8 mouse cellular contexts compared by ENCODE assay signal in genomic region chr3:89090694-89091655, GRCm38 (mm10). TPM values are rescaled to one million over a fixed set of nuclear protein-coding genes. Genes with fewer than 3 reads are reported as not detected.
DNase-seq lines count a peak whose midpoint lies in the region; TF ChIP-seq lines count a peak whose summit lies in the region.

No protein-coding gene starts in this region.

- H3K36me3 ChIP-seq in megakaryocyte, embryonic 14.5 days (replicated peaks; ENCODE audit: low read length), result peaks cover 59% of the 10 kb centered on the region

- peak; percentile 14; the same call in 1 of the 2 replicates for TF ChIP-seq CTCF in cortical plate, adult 2 months (IDR thresholded peaks at IDR 0.05; ENCODE audit: extremely low read depth, insufficient read depth, low read length)

- peak; percentile 43; the same call in 1 of the 2 replicates for TF ChIP-seq POLR2A in cortical plate, adult 2 months (IDR thresholded peaks at IDR 0.05; ENCODE audit: extremely low read depth, insufficient read depth, low read length)

- peak; percentile 68 for DNase-seq in adipocyte (ENCODE audit: low spot score)
- peak; percentile 86 to 88 for DNase-seq in gastrocnemius, adult 8-10 months (ENCODE audit: low spot score in 2 of 2)
- peak; percentile 85 for DNase-seq in induced T-regulatory cell, adult 2 months (ENCODE audit: low read depth)
- DNase-seq in left cerebral cortex, postnatal 10 days (ENCODE audit: extremely low spot score in 1 of 2, low spot score in 2 of 2), result peak; percentile 71 to 88
- DNase-seq in right cerebral cortex, postnatal 36 days (ENCODE audit: low spot score in 2 of 2), result peak; percentile 69 to 71
- peak; percentile 82 for DNase-seq in urinary bladder, postnatal 36 days (ENCODE audit: low spot score in 2 of 2)

- intact Hi-C loops in left cerebral cortex, postnatal 10 days (cut with DNase I), result loop anchor here (2.0 kb wide), 1 partner anchor 68 kb away; no protein-coding TSS in a partner anchor

- no peaks in the 10 kb centered on the region for H3K4me1 ChIP-seq in cortical plate, adult 2 months (ENCODE audit: control insufficient read depth, insufficient read depth, low read length)
- H3K4me1 ChIP-seq in megakaryocyte, embryonic 14.5 days, result peaks cover 71% of the 10 kb centered on the region

- no peaks in the 10 kb centered on the region for H3K9me3 ChIP-seq in megakaryocyte, embryonic 14.5 days

- peak overlapping the region; percentile 60 for H3K27ac ChIP-seq in cortical plate, adult 2 months (ENCODE audit: insufficient read depth, low read length)

- peaks cover 16% of the 10 kb centered on the region for H3K27me3 ChIP-seq in megakaryocyte, embryonic 14.5 days (replicated peaks)

- peak overlapping the region; percentile 75 for H3K4me3 ChIP-seq in cortical plate, adult 2 months (ENCODE audit: insufficient read depth, low read length)
- H3K4me3 ChIP-seq in megakaryocyte, embryonic 14.5 days (replicated peaks), result peak overlapping the region; percentile 96

RNA-seq across cellular contexts. Expression of gene Rusc1, which starts 2.1 kb away (rescaled TPM):
- polyA plus RNA-seq in cortical plate, adult 2 months (2012; rRNA removed), result 199 and 214 TPM in 2 replicates
- 10 to 100 TPM; 15.5 to 22.2 (median 18.9) TPM for total RNA-seq in gastrocnemius, adult 8-10 months (2022)
- total RNA-seq in left cerebral cortex, postnatal 10 days (2021), result 100 to 1,000 TPM; 208 to 210 TPM
- 10.9 and 15.1 TPM in 2 replicates for polyA plus RNA-seq in megakaryocyte, embryonic 14.5 days (2012; ENCODE audit: insufficient read depth, low replicate concordance)

RNA-seq across cellular contexts. Expression of gene Gm43738, which starts 9.9 kb away (rescaled TPM):
- polyA plus RNA-seq in cortical plate, adult 2 months (2012; rRNA removed), result not detected in 2 replicates
- not detected for total RNA-seq in gastrocnemius, adult 8-10 months (2022)
- total RNA-seq in left cerebral cortex, postnatal 10 days (2021), result under 1 TPM in 1 of 2 experiments, not detected in 1; 0.19 TPM
- 14.8 and 27.6 TPM in 2 replicates for polyA plus RNA-seq in megakaryocyte, embryonic 14.5 days (2012; ENCODE audit: insufficient read depth, low replicate concordance)

RNA-seq across cellular contexts. Expression of gene Fdps, which starts 10.8 kb away (rescaled TPM):
- polyA plus RNA-seq in cortical plate, adult 2 months (2012; rRNA removed), result 94.9 and 107 TPM in 2 replicates
- 10 to 100 TPM; 25.9 to 30.1 (median 27.9) TPM for total RNA-seq in gastrocnemius, adult 8-10 months (2022)
- total RNA-seq in left cerebral cortex, postnatal 10 days (2021), result 100 to 1,000 TPM; 165 to 177 TPM
- 48.9 and 51.3 TPM in 2 replicates for polyA plus RNA-seq in megakaryocyte, embryonic 14.5 days (2012; ENCODE audit: insufficient read depth, low replicate concordance)

RNA-seq across cellular contexts. Expression of gene Pklr, which starts 45.0 kb away (rescaled TPM):
- polyA plus RNA-seq in cortical plate, adult 2 months (2012; rRNA removed), result 0.04 and 0.08 TPM in 2 replicates
- total RNA-seq in gastrocnemius, adult 8-10 months (2022), result under 1 TPM in 1 of 4 experiments, not detected in 3; 0.11 TPM
- not detected for total RNA-seq in left cerebral cortex, postnatal 10 days (2021)
- 0.26 TPM in 1 of 2 replicates, not detected in the other for polyA plus RNA-seq in megakaryocyte, embryonic 14.5 days (2012; ENCODE audit: insufficient read depth, low replicate concordance)

Comparison
In these comparisons a context has a peak if more than half of its experiments do, and no peak if none do; other contexts are left out.
1. Peak in every context shown above with its lines: DNase-seq, H3K4me3 ChIP-seq and H3K27ac ChIP-seq.
2. RNA of gene Rusc1, which starts 2.1 kb away (total RNA-seq): 208 to 210 TPM in left cerebral cortex, postnatal 10 days; 15.5 to 22.2 TPM in gastrocnemius, adult 8-10 months; every median in the first group is over 4 times any median in the second.
3. RNA of gene Fdps, which starts 10.8 kb away (total RNA-seq): 165 to 177 TPM in left cerebral cortex, postnatal 10 days; 25.9 to 30.1 TPM in gastrocnemius, adult 8-10 months; every median in the first group is over 4 times any median in the second.